Mouse (Mus musculus) adrenal gland, postnatal 14 days (tissue): ENCODE measurements around the gene Fgfr2. TPM values are rescaled to one million over a fixed set of nuclear protein-coding genes. Genes with fewer than 3 reads are reported as not detected.
"Not testable (repeated sequence)": the region's sequence is repeated elsewhere in the genome, so short reads cannot be mapped to it uniquely, and the experiment has no call there.

Experiments used
- DNase-seq: peaks from one replicate; pipeline ENCODE4 v3.0.0; 2021; ENCODE audit warnings: mixed read lengths
- total RNA-seq: library from RNA; stranded (reverse); gene quantifications from 2 replicates; pipeline ENCODE4 v1.2.3, GENCODE M21; 2021

The Fgfr2 gene
- total RNA-seq, 1 experiment from 2014 or later = 227 TPM

- DNase-seq = no peak
These were observed 434.4 kb downstream of the Fgfr2 start for GRCm38 (mm10) chr7:132688721-132689120.

- no peak for DNase-seq
These were observed 435.3 kb downstream of the Fgfr2 start for GRCm38 (mm10) chr7:132687897-132688296.

GRCm38 (mm10) chr7:132686515-132686914 lies 436.6 kb downstream of the Fgfr2 start:
- no peak for DNase-seq

DNA sequence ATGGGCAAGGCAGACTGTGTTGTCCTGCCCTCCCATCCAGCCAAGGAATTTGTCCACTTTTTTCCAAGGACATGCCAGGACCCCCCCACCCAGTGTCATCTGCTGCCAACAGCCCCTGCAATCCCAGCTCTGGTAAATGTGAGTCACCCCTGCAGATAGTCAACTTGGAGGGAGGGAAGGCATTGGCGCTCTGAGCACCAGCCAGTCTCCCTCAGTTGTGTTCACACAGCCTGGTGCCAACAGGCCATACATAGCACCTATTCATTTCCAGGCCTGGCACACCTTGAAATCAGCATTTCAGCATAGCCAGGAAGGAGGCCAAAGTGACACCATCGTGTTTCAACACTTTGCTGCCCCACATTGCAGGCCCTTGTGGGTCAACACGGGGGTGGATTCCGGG lies 439.2 kb downstream of the Fgfr2 start:
- peak; percentile 60 for DNase-seq

- DNase-seq = no peak
These were observed 440.2 kb downstream of the Fgfr2 start for GRCm38 (mm10) chr7:132682901-132683300.

DNA sequence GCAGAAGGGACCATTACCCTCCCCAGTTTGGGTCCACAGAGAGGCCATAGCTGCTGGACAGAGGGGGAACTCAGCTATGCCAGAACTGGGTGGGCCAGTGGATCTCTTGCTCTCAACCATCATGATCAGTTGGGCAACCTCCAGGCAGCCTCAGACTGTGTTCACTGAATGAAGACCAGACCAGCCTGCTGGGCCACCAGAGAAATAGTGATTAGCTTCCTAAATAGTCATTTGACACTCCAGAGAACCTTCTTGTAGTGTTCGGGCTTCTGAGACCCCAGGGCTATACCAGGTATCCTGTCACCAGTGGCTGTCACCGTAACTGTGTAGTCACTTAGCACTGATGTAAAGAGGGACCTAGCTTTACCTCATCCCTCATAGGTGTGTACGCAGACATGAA lies 440.8 kb downstream of the Fgfr2 start:
- no peak for DNase-seq

DNA sequence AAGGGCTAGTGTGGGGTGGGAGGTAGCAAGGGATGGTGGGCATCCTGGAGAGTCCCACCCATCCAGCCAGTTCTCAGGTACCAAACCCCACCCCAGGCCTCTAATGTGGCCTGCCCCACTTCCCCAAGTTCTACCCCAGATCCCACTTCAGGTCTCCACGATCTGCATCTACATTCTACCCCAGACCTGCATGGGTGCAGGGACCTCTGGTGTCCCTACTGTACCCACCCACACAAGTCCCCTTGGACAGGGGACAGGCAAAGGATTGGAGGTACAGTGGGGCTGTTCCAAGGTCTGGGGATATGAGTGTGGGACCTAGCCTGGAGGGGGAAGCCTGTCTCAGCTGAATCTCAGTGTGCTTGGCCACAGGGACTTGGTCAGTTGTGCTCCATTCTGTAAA lies 441.3 kb downstream of the Fgfr2 start:
- no peak for DNase-seq

GRCm38 (mm10) chr7:132681296-132681695 lies 441.9 kb downstream of the Fgfr2 start:
- peak; percentile 24 for DNase-seq

DNA sequence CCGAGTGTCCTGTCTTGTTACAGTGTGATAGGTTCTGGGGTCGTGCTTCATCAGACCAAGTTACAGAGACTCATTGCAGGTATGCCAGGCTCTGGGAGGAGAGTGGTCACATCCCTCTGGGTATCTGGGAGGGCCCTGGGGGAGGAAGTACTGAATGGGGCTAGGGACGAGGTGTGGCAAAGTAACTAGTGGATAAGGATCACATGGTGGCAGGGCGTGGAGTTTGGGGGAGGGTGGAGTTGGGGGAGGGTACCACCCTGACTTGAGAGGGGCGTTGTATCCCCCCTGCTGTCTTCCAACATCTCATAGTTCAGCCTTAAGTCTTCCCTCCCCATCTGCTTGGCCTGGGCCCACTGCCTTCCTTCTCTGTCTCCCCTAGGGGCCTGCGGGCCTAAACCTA lies 443.6 kb downstream of the Fgfr2 start:
- no peak for DNase-seq

GRCm38 (mm10) chr7:132679117-132679516 lies 444.0 kb downstream of the Fgfr2 start:
- no peak for DNase-seq

DNA sequence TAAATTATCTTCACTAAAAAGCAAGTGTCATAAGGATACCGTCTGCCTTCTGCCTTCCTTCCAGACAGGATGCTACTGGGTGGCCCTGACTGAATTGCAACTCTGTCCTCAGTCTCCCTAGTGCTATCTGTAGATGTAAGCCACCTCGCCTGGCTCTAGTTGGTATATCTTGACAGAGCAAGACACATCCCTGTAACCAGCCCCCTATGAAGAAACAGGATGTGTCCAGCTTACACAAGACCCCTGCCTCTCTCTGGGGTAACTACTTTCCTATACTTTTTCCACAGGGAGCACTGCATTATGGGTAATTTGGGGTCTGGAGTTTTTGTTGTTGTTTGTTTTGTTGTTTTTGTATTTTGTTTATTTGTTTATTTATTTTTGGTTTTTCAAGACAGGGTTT lies 447.2 kb downstream of the Fgfr2 start:
- no peak for DNase-seq

DNA sequence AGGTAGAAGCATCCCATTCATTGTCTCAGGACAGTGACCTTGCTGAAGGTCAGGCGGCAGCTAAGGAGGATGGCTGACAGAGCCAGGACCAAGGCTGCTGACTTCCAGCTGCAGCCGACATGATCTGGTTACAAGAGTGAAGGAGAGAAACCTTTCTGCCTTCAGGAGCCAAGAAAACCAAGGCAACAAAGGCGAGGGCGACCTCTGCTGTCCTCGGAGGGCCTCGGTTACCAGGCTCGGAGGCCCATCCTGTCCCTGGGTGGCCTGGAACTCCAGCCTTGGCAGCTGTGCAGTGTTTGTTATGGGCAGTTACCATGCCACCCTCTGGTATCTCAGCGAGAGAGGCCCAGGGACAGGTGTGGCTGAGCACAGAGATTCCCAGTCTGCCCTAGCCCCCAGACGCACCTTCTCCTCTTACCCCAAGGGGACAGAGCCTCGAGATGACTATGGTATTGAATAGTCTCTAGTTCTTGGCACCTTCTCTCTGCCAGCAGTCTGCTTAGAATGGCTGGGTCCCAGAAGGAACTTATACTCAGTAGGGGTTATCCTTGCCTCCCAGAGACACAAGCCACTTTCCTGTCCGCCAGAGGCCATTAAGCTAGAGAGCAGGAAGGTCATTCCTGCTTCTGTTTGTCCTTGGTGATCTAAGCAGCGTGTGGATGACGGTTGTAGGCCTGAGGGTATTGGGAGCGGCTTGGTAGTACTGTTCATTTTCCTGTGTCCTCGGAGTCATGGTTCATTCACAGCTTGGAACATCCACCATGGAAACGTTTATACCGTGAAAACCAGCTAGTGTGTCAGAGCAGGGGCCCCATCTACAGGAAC lies 449.0 kb downstream of the Fgfr2 start:
- DNase-seq = peak; percentile 84

DNA sequence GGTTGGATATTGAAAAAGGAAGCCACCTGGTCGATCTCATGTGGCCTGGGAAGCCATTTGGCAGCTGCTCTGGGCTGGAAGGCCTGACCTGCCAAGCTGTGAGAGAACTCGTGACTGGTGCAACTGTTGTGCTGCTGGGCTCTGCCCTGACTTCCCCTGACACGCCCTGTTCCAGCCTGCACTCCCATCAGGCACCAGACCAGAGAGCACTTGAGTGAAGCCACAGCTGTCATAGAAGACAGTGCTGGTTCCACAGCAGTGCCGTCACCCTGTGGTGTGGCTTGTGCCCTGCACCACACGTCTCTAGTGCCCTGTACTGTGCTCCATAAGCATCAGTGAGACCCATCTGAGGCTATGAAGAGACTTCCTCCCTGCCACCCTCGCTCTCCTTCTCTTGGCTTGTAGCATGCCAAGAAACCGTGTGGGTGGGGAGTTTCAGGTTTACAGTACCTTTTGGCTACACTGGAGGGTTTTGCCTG lies 450.6 kb downstream of the Fgfr2 start:
- peak; percentile 65 for DNase-seq

- peak; percentile 62 for DNase-seq
These were observed 452.3 kb downstream of the Fgfr2 start for GRCm38 (mm10) chr7:132670863-132671165.

DNA sequence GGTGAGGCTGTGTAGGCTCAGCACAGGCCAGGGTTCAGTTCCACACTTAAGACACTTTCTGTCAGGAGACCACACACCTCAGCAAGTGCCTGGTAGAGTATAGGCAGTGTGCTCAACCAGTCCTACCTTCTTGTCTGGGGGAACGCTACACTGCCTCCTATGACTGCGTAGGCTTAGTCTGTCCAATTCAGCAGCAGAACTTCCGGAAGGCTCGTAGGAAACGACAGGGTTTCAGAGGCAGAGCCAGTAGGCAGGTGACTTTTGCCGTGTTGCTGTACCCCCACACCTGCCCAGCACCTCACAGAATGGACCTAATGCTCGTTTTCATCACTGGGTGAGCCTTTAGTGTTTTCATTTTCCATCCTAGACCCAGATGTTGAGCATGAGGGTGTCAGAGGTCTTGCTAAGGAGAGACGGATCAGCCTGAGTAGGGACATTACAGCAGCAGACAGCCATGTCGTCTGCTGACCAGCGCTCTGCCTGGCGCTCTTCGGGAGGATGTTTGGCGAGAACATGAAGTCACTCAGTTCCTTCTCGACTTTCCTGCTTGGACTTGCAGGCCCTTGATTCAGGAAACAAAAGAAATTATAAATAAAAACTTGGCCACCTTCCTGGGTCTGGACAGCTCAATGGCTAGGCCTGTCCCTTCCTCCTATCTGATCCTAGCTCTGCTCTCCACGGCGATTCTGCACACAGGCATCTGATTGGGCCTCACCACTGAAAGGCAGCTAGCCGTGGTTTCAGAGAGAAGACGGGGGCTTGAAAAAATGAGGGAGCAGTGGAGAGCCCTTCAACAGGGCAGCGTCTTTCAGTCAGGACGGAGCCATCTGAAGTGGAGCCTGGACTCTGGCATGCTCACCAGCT lies 452.9 kb downstream of the Fgfr2 start:
- DNase-seq = peak; percentile 29

- DNase-seq = peak; percentile 71
These were observed 454.5 kb downstream of the Fgfr2 start for GRCm38 (mm10) chr7:132668604-132669003.

DNA sequence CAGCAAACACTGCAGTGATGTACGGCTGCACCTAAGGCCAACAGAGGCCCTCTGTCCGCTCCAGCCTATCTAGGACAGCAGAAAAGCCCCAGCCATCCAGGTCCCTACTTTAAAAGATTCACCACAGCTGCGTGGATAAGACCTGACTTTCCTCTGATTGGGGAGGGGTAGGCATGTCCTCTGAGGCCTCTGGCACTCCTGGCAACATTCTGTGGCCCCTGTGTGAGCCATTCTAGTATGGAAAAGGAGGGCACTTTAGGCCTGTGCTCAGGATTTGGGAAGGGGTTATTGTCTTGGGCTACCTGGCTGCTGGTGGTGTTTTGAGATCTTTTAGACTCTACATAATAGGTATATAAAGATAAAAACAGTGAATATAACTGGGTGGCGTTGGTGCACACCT lies 456.6 kb downstream of the Fgfr2 start:
- no peak for DNase-seq

GRCm38 (mm10) chr7:132665664-132666382 lies 457.3 kb downstream of the Fgfr2 start:
- no peak for DNase-seq

- no peak for DNase-seq
These were observed 458.3 kb downstream of the Fgfr2 start for GRCm38 (mm10) chr7:132664815-132665214.

DNA sequence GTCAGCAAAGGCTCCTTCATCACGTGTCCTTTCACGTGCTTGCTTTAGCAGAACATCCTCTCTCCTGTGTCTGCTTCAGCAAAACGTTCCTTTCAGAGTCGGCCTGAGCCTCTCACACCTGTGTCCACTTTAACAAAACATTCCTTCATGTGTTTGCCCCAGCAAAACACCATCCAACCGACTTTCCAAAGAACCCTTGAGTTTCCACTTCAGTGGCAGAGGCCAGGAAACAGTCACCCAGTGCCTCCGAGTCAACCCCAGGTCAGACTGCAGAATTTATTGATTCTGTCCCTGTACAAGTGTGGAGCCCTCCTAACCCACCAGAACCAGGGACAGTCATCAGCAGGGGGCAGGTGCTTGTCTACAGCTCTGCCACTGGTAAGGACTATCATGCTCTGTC lies 460.3 kb downstream of the Fgfr2 start:
- not testable (repeated sequence) for DNase-seq

DNA sequence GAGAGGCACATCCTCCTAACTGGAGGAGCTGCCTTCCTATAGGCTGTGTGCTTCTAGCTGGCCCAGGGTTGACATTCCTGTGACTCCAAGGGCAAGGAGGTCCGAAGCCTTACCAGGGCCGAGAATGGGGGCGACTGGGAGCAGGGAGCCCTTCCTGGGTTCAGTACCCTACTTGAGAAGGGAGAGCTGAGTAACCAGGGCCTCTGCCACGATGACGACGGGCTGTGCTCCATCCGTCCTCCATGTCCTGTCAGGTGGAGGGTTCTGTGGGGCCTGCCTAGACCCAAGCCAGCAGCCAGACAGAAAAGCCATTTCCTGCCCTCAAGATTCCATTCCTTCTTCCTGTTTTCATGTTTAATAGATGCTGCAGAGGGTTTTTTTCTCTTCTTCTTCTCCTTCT lies 463.5 kb downstream of the Fgfr2 start:
- no peak for DNase-seq

DNA sequence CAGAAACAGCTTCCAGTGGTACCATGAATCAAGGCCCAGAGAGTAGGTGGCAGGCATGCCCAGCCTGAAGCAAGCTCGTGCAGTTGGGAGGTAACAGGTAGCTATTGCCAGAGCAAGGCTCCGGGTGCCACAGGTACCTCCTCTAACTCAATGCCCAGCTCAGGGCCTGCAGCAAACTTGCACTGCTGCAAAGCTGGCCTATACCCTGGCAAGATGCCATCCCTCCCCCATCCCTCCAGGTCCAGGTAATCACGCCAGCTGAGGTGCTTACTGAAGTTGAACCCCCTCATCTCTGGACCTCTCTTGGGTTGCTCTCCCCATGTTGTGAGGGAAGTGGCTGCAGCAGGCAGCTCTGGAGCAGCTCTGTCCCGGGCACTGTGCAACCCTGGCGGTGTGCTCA lies 464.5 kb downstream of the Fgfr2 start:
- no peak for DNase-seq

GRCm38 (mm10) chr7:132658058-132658450 lies 465.1 kb downstream of the Fgfr2 start:
- DNase-seq = no peak
